Mouse (Mus musculus) E14TG2a.4 (cell line): ENCODE measurements around the gene Ctcf.

Experiments
- CTCF ChIP-seq: conservative IDR thresholded peaks from 2 replicates; pipeline ENCODE4 v1.5.1; 2014; ENCODE audit warnings: low read length
- NANOG ChIP-seq: IDR thresholded peaks from 2 replicates; pipeline ENCODE4 v1.6.1; 2014; ENCODE audit warnings: borderline replicate concordance, low read length, mixed read lengths

- TF ChIP-seq CTCF (no peak), NANOG (no peak)
Observed at GRCm38 (mm10) chr8:105708675-105709074, 72.3 kb downstream of the Ctcf start.
